Mouse (Mus musculus): ENCODE measurements around the gene Bet1. TPM values are rescaled to one million over a fixed set of nuclear protein-coding genes. Genes with fewer than 3 reads are reported as not detected.

Bet1 gene
- 153 and 174 TPM in 2 replicates for polyA plus RNA-seq (2015; fragmentation: Nextera tagmentation; extraction: Ambion mirVana)

GRCm38 (mm10) chr6:4086663-4087454 is at the start of gene Bet1:
TSS of gene Bet1 (minus strand) at chr6:4086972.

Other genes with a start within 250 kb of the Bet1 start
- 6.7 and 7.0 TPM in 2 replicates for gene Tfpi2, start 98.1 kb downstream of the Bet1 start, polyA plus RNA-seq (2015; fragmentation: Nextera tagmentation; extraction: Ambion mirVana)
- gene Gngt1, start 93.2 kb downstream of the Bet1 start, polyA plus RNA-seq (2015; fragmentation: Nextera tagmentation; extraction: Ambion mirVana), result not detected in 2 replicates
- 119 and 188 TPM in 2 replicates for gene Gng11, start 83.1 kb downstream of the Bet1 start, polyA plus RNA-seq (2015; fragmentation: Nextera tagmentation; extraction: Ambion mirVana)

All from adrenal gland, postnatal 0 days (tissue).